Mouse (Mus musculus) left cerebral cortex, adult 18-20 months (tissue): ENCODE data around the gene Kcnh4. TPM values are rescaled to one million over a fixed set of nuclear protein-coding genes. Genes with fewer than 3 reads are reported as not detected.

Experiments used
- DNase-seq, 2 experiments: peaks; one replicate each; pipeline ENCODE4 v3.0.0; 2021 to 2022; ENCODE audit warnings: low spot score in 2 of 2, mixed read lengths in 1 of 2
- total RNA-seq, 2 experiments: library from RNA; stranded (reverse); gene quantifications; 2 replicates each; pipeline ENCODE4 v1.2.3; 2021

Kcnh4 gene
- total RNA-seq, 2 experiments from 2014 or later: 12.9 to 15.9 TPM

DNA sequence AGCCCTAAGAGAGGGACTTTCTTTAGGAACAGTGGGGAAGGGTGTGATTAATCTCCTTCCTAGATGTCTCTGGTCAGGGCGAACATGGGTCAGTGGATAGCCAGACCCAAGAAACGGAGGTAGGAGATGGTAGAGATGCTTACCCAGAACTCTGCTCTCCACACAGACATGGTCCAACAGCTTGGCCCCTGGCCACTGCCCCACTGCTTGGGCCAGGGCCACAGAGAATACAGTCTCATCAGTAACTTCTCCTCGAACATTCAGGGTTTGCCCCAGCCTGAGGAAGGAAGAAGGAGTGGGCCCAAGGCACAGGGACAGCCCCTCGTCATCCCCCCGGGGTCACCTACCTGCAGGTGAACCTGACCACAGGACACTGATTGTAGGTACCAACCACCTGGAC lies 8.1 kb upstream of the Kcnh4 start:
- no peak for DNase-seq

GRCm38 (mm10) chr11:100766726-100767125 lies 7.0 kb upstream of the Kcnh4 start:
- DNase-seq: no peak

- no peak for DNase-seq
Observed at GRCm38 (mm10) chr11:100762831-100763230, 3.1 kb upstream of the Kcnh4 start, which contains the start of gene Hcrt. Hcrt (minus strand) TSS chr11:100762931.

DNA sequence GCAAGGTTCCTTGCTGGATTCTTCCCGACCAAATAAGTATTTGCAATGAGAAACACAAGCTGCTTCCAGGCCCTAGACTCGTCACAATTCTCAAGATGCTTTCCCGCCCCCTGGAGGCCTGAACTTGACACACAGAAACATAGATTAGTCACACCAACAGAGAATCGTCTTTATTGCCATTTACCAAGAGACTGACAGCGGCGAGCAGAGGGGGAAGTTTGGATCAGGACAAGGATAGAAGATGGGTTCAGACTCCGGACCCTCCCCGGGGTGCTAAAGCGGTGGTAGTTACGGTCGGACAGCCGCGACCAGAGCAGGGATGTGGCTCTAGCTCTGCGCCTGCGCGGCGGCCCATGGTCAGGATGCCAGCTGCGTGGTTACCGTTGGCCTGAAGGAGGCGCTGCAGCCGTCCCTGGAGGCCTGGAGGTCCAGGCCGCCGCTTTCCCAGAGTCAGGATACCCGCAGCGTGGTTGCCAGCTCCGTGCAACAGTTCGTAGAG lies 1.9 kb upstream of the Kcnh4 start:
- DNase-seq: peak; percentile 91 to 93

DNA sequence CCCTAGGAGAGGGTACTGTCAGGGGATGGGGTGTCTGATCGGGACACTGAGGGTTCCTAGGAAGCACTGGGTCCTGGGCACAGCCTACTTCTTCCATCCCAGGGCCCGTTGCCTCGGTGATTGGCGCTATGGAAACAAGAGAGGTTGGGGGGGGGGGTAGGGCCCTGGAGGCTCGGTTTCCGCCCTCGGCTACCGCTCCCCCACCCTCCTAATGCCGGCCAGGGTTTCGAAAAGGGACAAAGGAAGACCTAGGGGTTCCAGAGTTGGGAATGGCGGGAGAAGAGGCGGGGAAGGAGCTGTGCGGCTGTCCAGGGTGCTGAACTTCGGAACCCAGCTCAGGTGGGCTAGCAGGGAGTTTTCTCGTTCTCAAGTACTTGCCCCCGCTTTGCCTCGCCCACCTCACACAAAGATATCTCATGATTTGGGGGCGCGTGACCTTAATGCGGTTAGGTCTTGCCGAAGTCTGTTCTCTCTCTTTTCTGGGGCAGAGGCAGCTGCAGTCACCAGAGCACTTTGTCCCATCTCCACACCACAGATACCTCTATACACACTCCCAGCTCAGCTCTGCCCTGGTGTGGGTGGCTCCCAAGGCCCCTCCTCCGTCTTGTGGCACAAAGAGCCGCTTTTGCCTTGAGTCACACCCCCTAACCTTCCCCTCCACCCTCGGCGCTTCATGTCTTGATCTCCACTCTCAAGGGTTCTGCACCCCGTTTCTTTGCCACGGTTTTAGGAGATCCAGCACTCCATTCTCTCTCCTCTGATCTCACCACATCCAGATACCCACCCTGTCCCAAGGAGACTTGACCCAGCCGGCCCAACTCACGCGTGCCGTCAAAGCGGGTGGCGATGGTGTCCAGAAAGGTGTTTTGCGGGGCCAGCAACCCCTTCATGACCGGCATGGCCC lies 783 bp downstream of the Kcnh4 start:
- DNase-seq: peak in 1 of 2 experiments; percentile 31

DNA sequence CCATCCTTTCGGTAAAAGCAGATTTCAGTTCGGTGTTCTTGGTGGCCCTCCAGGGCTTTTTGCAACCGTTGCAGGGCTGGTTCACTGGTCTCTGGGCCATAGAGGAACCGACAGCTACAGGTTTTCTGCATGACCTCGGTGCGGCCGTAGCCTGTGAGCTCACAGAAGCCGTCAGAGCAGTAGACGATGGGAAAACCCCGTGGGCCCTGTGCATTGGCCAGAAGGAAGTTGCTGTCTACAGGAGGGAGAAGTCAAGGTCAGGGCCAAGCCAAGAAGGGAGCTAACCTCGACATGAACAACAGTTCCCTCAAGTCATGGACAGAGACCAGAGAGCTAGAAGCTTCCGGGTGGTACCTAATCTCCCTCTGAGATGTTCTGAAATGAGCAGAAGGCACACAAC lies 2.2 kb downstream of the Kcnh4 start:
- DNase-seq: no peak

DNA sequence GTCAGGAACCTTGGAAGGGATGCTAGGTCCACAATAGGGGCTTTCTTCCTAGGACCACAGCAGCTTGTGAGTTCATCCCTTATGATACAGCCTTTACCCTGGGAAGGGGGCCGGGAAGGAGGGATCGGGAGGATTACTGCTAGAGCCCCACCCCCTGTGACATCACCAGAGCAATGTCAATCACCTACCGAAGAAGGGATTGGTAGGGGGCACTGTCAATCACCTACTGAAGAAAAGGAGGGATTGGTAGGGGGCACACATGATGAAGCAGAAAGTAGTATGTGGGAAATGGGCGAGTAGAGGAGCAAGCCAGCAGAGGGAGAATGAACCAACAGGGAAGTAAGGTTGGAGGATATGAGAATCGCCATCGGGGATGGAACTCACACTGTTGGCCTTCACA lies 3.3 kb downstream of the Kcnh4 start:
- DNase-seq: no peak

GRCm38 (mm10) chr11:100754693-100755057 lies 5.1 kb downstream of the Kcnh4 start:
- peak; percentile 57 to 69 for DNase-seq

DNA sequence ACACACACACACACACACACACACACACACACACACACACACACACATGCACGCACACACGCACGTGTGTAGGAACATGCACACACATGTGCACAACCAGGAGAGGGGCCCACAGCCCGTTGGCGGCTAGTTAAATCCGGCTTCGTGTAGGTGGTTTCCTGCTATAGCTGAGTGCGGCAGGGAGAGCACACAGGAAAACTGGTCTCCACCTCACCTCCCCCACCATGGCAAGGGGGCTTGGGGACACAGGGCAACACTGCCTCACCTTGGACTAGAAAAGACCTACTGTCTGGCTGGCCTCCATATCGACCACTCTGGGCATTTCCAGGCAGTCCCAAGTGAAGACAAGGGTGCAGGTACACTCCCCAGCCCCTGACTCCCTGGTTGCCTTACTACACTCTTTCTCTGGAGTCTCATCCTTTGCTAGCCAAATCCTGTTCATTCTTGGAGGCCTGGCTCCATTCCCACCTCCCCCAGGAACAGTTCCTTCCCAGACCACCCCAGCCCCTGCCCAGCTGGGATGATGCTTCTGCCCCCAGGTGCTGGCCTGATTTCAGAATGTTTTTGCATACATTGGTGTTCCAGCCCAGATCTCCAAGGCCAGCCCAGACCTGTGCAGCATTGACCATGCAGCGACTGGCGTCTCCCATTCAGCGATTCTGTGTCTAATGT lies 5.6 kb downstream of the Kcnh4 start:
- DNase-seq: peak; percentile 66 to 81

- DNase-seq: peak in 1 of 2 experiments; percentile 37
Observed at GRCm38 (mm10) chr11:100752294-100752693, 7.4 kb downstream of the Kcnh4 start.

DNA sequence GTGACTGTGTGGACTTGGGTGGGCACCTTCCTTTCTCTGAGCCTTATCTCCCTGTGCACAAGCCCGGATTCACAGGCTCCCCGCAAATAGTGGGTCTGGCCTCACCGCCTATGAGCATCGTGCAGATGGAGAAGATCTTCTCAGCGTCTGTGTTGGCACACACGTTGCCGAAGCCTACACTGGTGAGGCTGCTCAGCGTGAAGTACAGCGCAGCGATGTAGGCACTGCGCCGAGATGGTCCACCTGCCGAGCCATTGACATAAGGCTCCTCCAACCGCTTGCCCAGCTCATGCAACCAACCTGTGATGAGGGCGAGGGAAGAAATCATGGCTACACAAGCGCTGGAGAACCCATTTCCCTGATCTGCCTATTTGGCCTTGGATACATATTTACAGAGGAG lies 9.6 kb downstream of the Kcnh4 start:
- DNase-seq: no peak

- DNase-seq: peak; percentile 71 to 80
Observed at GRCm38 (mm10) chr11:100749469-100749868, 10.3 kb downstream of the Kcnh4 start.

DNA sequence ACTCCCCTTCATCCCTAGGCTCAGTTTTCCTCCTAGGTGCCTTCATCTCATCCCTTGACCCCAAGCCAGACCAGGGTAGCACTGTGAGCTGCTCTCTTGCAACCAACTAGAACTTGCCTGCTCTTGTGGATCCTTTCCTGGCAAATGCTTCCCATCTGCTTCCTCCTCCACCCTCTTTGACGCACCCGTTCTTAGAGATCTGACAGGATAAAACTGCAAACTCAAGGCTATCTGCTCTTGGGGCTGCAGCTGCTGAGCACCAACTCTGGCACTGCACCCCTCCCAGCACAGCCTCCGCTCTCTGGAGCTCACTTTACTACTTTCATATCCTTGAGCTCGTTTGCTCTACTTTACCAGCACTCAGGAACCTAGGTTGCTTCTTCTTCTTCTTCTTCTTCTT lies 11.1 kb downstream of the Kcnh4 start:
- peak in 1 of 2 experiments; percentile 45 for DNase-seq

DNA sequence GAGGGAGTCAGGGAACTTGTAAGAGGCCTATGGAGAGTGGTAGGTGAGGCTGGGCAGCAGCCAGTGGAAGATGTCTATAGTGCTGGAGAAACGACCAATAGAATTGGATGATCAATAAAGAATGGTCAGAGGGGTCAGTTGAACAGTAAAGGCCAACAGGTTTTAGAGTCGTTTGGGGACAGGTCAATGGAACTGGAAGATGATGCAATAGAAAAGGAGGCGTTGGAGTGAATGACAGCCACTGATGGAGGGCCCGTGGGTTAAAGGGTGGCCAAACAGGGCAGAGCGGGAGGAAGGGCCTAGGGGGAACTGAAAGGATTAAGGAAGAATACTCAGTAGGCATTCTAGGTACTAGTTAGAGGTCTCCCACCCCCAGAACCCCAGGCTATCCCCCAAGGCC lies 12.6 kb downstream of the Kcnh4 start:
- no peak for DNase-seq

GRCm38 (mm10) chr11:100746546-100746945 lies 13.2 kb downstream of the Kcnh4 start:
- DNase-seq: no peak

DNA sequence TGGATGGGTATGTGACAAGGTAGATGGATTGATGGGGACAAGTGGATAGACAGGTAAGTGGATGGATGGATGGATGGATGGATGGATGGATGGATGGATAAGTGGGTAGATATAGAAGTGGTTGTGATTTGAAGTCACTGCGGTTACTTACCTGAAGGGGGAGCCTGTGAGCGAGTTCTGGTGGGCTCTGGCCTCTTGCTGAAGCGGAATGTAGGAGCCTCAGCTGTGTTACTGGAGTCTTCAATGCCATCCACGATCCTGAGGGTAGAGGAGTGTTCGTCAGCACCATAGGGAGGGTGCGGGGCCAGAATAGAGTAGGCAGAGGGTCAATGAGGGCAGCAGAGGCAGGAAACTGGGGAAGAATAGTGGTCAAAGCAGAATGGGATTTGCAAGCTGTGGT lies 14.7 kb downstream of the Kcnh4 start:
- peak; percentile 61 to 64 for DNase-seq

- DNase-seq: no peak
Observed at GRCm38 (mm10) chr11:100741348-100741747, 18.4 kb downstream of the Kcnh4 start.

- DNase-seq: no peak
Observed at GRCm38 (mm10) chr11:100738749-100739148, 21.0 kb downstream of the Kcnh4 start.

DNA sequence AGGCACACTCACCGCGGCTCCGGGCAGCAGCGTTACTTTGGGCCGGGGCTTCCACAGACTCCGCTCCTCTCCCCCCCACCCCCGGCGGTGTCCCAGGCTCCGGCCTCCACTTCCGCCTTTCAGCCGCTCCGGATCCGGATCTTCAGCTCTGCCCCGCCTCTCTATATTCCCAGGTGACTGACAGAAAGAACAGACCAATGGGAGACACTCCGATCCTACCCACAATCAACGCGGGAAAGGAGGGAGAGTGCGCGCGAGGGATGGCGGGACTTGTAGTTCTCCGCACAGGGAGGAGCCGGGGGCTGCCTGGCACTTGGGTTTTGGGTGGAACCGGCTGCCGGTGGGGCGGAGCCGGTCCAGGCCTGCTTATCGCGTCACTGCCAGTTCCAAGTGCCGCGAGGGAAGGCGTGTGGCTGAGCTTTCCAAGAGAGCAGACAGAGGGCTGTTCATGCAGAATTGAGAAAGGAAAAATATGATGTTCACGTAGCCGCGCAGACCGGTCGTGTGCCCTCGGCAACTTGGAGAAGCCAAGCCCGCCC lies 21.6 kb downstream of the Kcnh4 start, which contains the start of gene Rab5c:
Gene Rab5c, minus strand, starts transcription at position 150 of the 539 bp plus-strand sequence.
- peak; percentile 99 for DNase-seq

DNA sequence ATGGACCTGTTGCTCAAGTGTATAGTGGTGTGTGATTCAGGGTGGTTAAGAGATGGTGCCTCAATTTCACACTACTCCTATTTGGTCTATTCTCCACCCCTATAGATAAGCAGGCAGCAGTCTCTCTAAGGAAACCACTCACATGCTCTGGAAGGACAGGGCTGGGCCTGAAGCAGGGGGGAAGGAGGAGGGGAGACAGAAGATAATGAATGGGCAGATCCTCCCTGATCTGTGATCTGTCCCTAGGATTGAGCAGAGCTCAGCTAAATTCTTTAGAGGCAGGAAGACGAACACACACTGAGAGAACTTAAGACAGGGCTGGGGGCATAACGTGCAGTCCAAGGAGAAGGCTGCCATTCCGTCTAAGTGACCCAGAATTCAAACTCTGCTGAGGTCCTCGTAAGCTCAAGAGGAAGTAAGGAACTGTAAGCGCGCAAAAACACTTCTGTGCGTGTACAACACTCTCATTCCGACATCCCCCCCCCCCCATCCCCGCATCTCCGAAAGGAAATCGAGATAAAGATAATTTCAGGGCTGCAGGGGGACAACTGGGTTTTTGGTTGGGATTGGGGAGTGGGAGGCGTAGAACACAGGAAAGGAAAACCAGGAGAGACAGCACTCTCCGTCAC lies 22.5 kb downstream of the Kcnh4 start:
- DNase-seq: no peak

- no peak for DNase-seq
Observed at GRCm38 (mm10) chr11:100736746-100737080, 23.0 kb downstream of the Kcnh4 start.
